Mouse (Mus musculus): ENCODE measurements at regions not wholly inside any gene's neighbourhood (a gene's known extent, or its start where the extent isn't known, plus 50 kb on each side); places are given as distances from the start of the nearest gene placed in this dataset.

DNA sequence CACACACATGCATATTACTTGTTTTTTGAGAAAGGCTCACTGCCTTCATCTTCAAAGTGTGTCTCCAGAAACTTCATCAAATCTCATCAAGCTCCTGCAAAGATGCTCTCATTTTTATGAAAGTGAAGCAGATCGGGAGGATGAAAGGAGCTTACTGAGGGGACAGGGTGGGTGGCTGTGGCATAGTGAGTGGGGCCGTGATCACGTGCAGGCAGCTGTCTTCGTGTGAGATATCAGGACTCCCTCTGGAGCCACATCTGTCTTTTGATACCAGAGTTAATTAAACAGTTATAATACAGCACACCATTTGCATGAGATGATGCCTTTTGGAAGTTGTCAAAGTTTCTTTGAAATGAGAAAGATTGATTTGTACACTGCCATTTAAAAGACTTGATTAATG, 180.0 kb upstream of the Tmtc4 start:
- TF ChIP-seq CTCF (IDR thresholded peaks at IDR 0.05; ENCODE audit: low read depth), result no peak
- no peak for TF ChIP-seq EP300 (IDR thresholded peaks at IDR 0.05; ENCODE audit: low read depth)

Measured in heart, postnatal 0 days (tissue).